Mouse (Mus musculus) embryonic stem cell, embryonic (primary cell): Measurements from ENCODE around the gene Arih2.

Experiments used
- CTCF ChIA-PET, 4 experiments: fragments of 300-600 bp in 2 of 4; fragments of 350-600 bp in 2 of 4; sonication (Branson Sonifier 250); formaldehyde crosslinking; loops; one replicate each; lab custom pipeline; 2022; ENCODE audit warnings: inconsistent platforms in 2 of 4; lab: Charles Lee
- POLR2A ChIA-PET, 4 experiments: fragments of 300-600 bp in 2 of 4; fragments of 350-600 bp in 2 of 4; sonication (Branson Sonifier 250); formaldehyde crosslinking; loops; one replicate each; lab custom pipeline; 2022; ENCODE audit warnings: antibody characterized with exemption in 4 of 4, inconsistent platforms in 1 of 4; lab: Charles Lee

Arih2 gene

DNA sequence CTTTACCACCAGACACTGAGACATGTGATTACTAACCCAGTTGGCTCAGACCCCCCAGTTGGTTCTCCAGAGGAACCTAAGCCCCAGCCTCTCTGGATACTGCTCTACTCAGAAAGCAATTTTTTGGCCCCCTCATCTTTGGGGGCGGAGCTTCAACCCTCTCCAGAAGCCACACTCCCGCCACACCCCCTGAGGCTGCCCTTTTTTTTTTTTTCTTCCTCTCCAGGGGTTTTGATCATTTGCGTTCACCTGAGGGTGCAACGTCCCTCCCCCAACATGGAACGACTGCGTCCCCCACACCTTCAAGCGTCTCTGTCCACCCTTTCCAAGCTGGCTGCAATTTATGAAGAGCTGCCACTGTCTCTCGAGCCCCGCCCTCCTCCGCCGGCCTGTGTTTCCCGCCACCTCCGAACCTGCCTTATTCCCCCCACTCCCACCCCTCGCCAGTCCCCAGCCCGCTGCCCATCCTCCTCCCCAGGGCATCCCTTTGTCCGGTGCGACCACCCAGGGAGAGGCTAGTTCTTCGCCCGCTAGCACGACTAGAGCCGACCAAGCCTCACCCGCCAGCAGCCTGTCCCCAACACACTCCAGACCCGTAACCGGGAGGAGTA lies 71.1 kb downstream of the Arih2 start:
- CTCF ChIA-PET, result interaction anchor here in 3 of 4 experiments (0.6 to 2.5 kb wide), 18 partner anchors 8 to 479 kb away, joined by 3 to 17 read pairs (median 4); partner anchors contain the start of genes Dalrd3 (in 2 of the 3), Impdh2 (in 1 of the 3), Ndufaf3 (in 1 of the 3) and Usp19 (in 1 of the 3)
- POLR2A ChIA-PET, result interaction anchor here (0.6 to 9.0 kb wide), 95 partner anchors 8 to 1296 kb away, joined by 3 to 184 read pairs (median 5); partner anchors contain the start of genes Ndufaf3 (in 4 of the 4), Dalrd3 (in 3 of the 4), Impdh2 (in 3 of the 4) and Qrich1 (in 3 of the 4)

DNA sequence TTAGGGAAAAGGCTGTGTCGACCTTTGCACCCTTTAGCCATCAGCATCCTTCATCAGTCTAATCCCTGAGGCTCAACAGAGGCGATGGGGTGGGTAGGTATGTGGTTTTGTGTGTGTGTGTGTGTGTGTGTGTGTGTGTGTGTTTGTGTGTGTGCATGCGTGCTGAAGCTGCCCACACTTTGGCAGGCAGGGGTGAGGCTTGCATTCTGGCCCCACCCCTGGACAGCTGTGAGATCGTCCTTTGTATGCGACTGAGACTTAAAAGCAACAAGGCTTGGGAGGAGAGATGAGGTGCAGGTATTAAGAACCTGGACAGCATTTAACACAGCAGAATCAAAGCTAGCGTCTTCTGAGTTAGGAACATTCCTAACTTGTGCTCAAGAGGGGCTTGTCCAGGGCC lies 72.2 kb downstream of the Arih2 start:
- ChIA-PET POLR2A (interaction anchor here (0.7 to 9.0 kb wide), 23 partner anchors 9 to 248 kb away, joined by 3 to 184 read pairs (median 13); partner anchors contain the start of genes Ndufaf3 (in 3 of the 4), Dalrd3 (in 2 of the 4), Impdh2 (in 2 of the 4) and Qrich1 (in 2 of the 4)), CTCF (interaction anchor here in 1 of 4 experiments (1.2 to 2.5 kb wide), 2 partner anchors 10 to 12 kb away, joined by 3 to 16 read pairs; partner anchors contain the start of gene Ndufaf3)

- ChIA-PET POLR2A (interaction anchor here in 3 of 4 experiments (0.6 to 9.0 kb wide), 23 partner anchors 8 to 257 kb away, joined by 3 to 184 read pairs (median 4); partner anchors contain the start of genes Impdh2 (in 3 of the 3), Dalrd3 (in 2 of the 3), Ndufaf3 (in 2 of the 3) and Usp19 (in 1 of the 3)), CTCF (interaction anchor here in 2 of 4 experiments (1.0 to 2.8 kb wide), 5 partner anchors 8 to 178 kb away, joined by 3 to 21 read pairs (median 5); partner anchors contain the start of genes Impdh2 (in 1 of the 2) and Ndufaf3 (in 1 of the 2))
These were observed 73.6 kb downstream of the Arih2 start for GRCm38 (mm10) chr9:108575321-108576297.

- ChIA-PET POLR2A (interaction anchor here in 3 of 4 experiments (0.6 to 5.6 kb wide), 15 partner anchors 8 to 234 kb away, joined by 3 to 44 read pairs (median 6); partner anchors contain the start of genes Impdh2 (in 2 of the 3), Ndufaf3 (in 1 of the 3) and Usp19 (in 1 of the 3)), CTCF (interaction anchor here in 2 of 4 experiments (1.0 to 2.8 kb wide), 5 partner anchors 14 to 178 kb away, joined by 3 to 21 read pairs (median 3); partner anchors contain the start of gene Impdh2 (in 1 of the 2))
These were observed 74.3 kb downstream of the Arih2 start for GRCm38 (mm10) chr9:108574921-108575320.

GRCm38 (mm10) chr9:108573774-108574690 lies 75.2 kb downstream of the Arih2 start:
- ChIA-PET CTCF (interaction anchor here (0.5 to 2.8 kb wide), 45 partner anchors 10 to 486 kb away, joined by 3 to 21 read pairs (median 4); partner anchors contain the start of genes Impdh2 (in 2 of the 4), Arih2 (in 1 of the 4), P4htm (in 1 of the 4) and Qrich1 (in 1 of the 4)), POLR2A (interaction anchor here (0.5 to 5.6 kb wide), 58 partner anchors 9 to 1489 kb away, joined by 3 to 44 read pairs (median 4); partner anchors contain the start of genes Arih2 (in 3 of the 4), Impdh2 (in 3 of the 4), P4htm (in 2 of the 4) and Qrich1 (in 2 of the 4))

DNA sequence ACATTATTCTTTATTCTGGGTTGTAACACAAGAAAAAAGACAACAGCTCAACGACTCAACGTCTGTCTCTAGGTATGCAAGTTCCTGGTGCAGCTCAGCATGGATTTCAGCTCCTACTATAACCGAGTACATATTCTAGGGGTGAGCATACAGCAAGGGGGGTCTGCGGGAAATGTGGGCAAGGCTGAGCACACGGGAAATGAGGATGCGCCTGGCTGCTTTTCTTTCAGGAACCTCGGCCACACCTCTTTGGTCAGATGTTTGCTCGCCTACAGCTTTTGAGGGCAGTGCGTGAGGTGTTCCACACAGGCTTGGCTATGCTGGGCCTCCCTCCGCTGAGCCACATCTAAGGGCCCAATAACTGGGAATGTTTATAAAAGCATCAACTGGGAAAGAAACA lies 76.9 kb downstream of the Arih2 start:
- POLR2A ChIA-PET, result interaction anchor here (0.8 to 5.6 kb wide), 13 partner anchors 9 to 80 kb away, joined by 3 to 44 read pairs (median 6); partner anchors contain the start of genes Impdh2 (in 2 of the 4) and P4htm (in 1 of the 4)
- CTCF ChIA-PET, result interaction anchor here in 1 of 4 experiments (0.6 kb wide), 1 partner anchor 11 kb away, joined by 3 read pairs; no protein-coding TSS in a partner anchor

- POLR2A ChIA-PET, result interaction anchor here in 3 of 4 experiments (0.8 to 9.0 kb wide), 12 partner anchors 8 to 81 kb away, joined by 3 to 184 read pairs (median 12); partner anchors contain the start of genes Impdh2 (in 3 of the 3), P4htm (in 1 of the 3) and Wdr6 (in 1 of the 3)
- CTCF ChIA-PET, result no interaction called here
These were observed 77.7 kb downstream of the Arih2 start for GRCm38 (mm10) chr9:108571401-108571973.

- CTCF ChIA-PET, result interaction anchor here in 2 of 4 experiments (1.0 to 2.0 kb wide), 10 partner anchors 8 to 283 kb away, joined by 3 to 17 read pairs (median 4); partner anchors contain the start of genes Wdr6 (in 2 of the 2) and Impdh2 (in 1 of the 2)
- POLR2A ChIA-PET, result interaction anchor here in 3 of 4 experiments (0.6 to 9.0 kb wide), 35 partner anchors 8 to 1305 kb away, joined by 3 to 184 read pairs (median 5); partner anchors contain the start of genes Impdh2 (in 3 of the 3), Qrich1 (in 3 of the 3), Usp19 (in 3 of the 3) and Wdr6 (in 3 of the 3)
These were observed 78.8 kb downstream of the Arih2 start for GRCm38 (mm10) chr9:108570207-108570896.

DNA sequence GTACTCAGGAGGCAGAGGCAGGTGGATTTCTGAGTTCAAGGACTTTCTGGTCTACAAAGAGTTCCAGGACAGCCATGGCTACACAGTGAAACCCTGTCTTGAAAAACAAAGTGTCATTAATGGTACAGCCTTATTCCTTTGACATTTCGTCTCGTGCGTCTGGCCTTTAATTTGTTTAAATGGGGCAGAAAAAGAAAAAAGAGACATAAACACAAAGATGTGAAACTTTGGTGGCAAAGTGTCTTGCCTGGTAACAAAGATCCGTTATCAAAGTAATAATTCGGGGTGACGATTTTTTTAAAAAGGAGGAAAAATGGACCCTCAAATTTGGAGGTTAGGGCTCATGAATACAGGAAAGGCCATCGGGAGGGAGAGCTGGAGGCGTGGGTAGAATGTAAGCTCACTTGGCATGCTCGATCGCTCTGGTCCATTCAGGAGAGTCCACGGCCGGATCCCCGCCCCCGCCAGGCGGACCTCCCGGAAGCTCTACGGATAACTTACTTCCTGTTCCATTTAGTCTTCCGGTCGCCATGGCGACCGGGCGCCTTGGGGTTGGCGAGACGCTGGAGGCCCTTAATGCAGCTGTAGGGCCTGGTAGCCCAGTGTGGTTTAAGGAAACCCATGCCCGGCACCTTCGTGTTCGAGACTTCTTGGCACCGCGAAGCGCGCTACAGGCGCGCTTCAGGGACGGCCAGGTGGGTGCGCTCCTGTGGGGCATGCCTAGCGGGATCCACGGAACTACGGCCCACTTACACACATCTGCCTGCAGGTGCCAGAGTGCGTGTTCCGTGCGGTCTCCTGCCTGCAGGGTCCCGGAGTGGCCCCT lies 79.6 kb downstream of the Arih2 start, which contains the start of gene Dalrd3:
TSS of gene Dalrd3 (plus strand) at position 506 of the 826 bp plus-strand sequence.
- ChIA-PET CTCF (interaction anchor here in 3 of 4 experiments (0.6 to 2.0 kb wide), 19 partner anchors 9 to 608 kb away, joined by 3 to 17 read pairs (median 4); partner anchors contain the start of genes Wdr6 (in 2 of the 3) and Impdh2 (in 1 of the 3)), POLR2A (interaction anchor here (0.5 to 9.0 kb wide), 42 partner anchors 8 to 1306 kb away, joined by 3 to 184 read pairs (median 4); partner anchors contain the start of genes Impdh2 (in 3 of the 4), Qrich1 (in 3 of the 4), Usp19 (in 3 of the 4) and Wdr6 (in 3 of the 4))

- POLR2A ChIA-PET, result interaction anchor here (0.7 to 9.0 kb wide), 40 partner anchors 8 to 566 kb away, joined by 3 to 184 read pairs (median 6); partner anchors contain the start of genes Wdr6 (in 4 of the 4), Impdh2 (in 3 of the 4), Arih2 (in 2 of the 4) and Pfkfb4 (in 2 of the 4)
These were observed 80.7 kb downstream of the Arih2 start for GRCm38 (mm10) chr9:108568511-108568921.

GRCm38 (mm10) chr9:108567931-108568419 lies 81.2 kb downstream of the Arih2 start:
- POLR2A ChIA-PET, result interaction anchor here (0.6 to 9.0 kb wide), 68 partner anchors 8 to 566 kb away, joined by 3 to 184 read pairs (median 5); partner anchors contain the start of genes Wdr6 (in 4 of the 4), Arih2 (in 3 of the 4), Impdh2 (in 3 of the 4) and Qrich1 (in 3 of the 4)

More at GRCm38 (mm10) chr9:108568511-108568921, 80.7 kb downstream of the Arih2 start:
- CTCF ChIA-PET, result interaction anchor here in 3 of 4 experiments (0.6 kb wide), 4 partner anchors 24 to 1010 kb away, joined by 3 to 5 read pairs (median 4); no protein-coding TSS in a partner anchor

More at GRCm38 (mm10) chr9:108567931-108568419, 81.2 kb downstream of the Arih2 start:
- CTCF ChIA-PET, result interaction anchor here in 2 of 4 experiments (0.6 to 2.3 kb wide), 8 partner anchors 8 to 390 kb away, joined by 3 to 16 read pairs (median 4); partner anchors contain the start of genes Usp19 (in 1 of the 2) and Wdr6 (in 1 of the 2)
